Mouse (Mus musculus): ENCODE results near the gene Tasp1.
"Not testable (repeated sequence)": the region's sequence is repeated elsewhere in the genome, so short reads cannot be mapped to it uniquely, and the experiment has no call there.

Gene Tasp1

DNA sequence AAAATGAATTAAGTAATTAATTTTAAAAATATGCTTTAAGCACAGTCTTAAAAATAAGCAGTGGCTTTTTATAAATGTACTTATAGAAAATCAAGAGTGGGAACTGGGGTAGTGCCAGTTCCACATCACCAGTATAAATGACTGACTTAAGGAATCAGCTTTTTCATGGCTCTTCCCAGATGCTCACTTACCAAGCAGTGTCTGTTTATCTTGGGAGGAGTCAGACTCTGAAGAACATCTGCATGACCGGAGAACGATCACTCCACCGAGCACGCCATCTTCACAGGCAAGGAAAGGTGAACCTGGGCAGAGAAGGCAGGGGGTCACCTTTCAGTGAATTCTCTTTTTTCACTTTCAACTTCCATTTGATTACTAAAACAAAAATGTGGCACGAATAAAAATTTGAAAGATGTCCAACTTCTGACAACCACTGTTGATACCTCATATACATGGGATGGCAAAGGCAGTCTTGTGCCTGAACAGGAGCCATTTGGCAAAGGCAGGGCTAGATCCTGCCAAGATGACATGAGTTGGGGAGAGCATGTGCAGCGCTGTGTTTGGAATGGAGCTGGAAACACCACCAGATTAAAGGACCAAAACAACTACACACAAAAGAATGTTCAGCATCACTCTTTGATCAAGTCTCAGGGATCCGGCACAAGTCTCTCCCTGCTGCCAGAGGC, 182.9 kb downstream of the Tasp1 start:
- DNase-seq (ENCODE audit: low read depth, low spot score): no peak

GRCm38 (mm10) chr2:139878052-139878621, 188.5 kb downstream of the Tasp1 start:
- DNase-seq (ENCODE audit: low read depth, low spot score): no peak

DNA sequence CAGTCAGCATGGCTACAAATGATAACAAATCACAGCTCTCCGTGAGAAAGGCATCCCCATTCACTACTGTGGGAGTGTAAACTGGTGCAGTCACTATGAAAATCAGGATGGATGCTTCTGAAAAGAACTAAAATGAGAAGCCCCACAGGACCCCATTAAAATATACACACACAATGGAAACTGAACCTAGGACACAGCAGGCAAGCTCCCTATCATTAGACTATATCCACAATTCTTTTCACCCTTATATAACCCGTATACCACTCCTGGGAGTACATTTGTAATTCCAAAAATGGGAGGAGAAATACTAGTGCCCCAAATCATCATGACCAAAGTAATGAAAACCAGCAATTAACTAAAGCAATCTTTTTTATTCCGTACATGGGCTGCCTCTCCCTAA, 190.7 kb downstream of the Tasp1 start:
- DNase-seq (ENCODE audit: low read depth, low spot score): no peak

GRCm38 (mm10) chr2:139874173-139874572, 192.4 kb downstream of the Tasp1 start:
- no peak for DNase-seq (ENCODE audit: low read depth, low spot score)

- peak; percentile 98 for DNase-seq (ENCODE audit: low read depth, low spot score)
Measured at GRCm38 (mm10) chr2:139873762-139874161, 192.8 kb downstream of the Tasp1 start.

DNA sequence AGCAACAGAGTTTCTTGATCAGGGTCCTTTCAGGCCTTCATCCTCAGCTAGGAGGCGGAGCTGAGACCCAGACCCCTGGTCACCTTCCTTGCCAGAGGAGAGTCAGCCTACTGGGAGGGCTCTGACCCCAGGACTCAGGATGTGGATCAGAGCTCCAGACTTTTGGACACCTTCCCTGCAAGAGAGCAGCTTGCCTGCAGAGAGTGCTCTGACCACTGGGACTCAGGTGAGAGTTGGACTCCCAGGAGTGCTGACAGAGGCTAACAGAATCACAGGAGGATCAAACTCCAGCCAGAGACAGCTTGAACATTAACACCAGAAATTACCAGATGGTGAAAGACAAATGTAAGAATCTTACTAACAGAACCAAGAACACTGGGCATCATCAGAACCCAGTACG, 197.5 kb downstream of the Tasp1 start:
- not testable (repeated sequence) for DNase-seq (ENCODE audit: low read depth, low spot score)

- not testable (repeated sequence) for DNase-seq (ENCODE audit: low read depth, low spot score)
Measured at GRCm38 (mm10) chr2:139863396-139863795, 203.2 kb downstream of the Tasp1 start.

GRCm38 (mm10) chr2:139860133-139860494, 206.5 kb downstream of the Tasp1 start:
- DNase-seq (ENCODE audit: low read depth, low spot score): no peak

DNA sequence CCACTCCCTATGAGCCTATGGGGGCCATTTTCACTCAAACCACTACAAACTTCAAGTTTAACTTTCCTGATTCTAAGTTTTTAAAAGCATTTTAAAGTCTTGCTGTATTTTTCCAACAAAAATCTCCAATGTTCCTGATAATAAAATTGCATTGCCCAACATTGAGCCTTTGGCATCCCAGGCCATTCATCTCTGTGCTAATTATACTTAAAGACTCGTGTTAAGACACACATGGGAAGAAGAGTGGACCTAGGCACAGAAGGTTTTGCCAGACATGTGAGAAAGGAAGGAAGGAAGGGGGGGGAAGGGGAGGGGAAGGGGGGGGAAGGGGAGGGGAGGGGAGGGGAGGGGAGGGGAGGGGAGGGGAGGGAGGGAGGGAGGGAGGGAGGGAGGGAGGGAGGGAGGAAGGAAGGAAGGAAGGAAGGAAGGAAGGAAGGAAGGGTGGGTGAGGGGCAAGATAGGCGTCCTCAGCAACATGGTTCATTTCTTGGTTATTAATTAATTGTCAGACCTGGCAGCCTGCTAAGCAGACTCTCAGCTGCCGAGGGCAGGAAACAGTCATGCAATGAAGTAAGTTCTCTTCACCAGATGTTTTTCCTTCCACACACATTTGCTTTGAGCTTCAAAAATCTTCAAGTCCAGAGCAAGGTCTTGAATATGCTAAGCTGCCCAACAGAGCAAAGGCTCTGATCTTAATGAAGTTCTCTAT, 207.0 kb downstream of the Tasp1 start:
- no peak for DNase-seq (ENCODE audit: low read depth, low spot score)

DNA sequence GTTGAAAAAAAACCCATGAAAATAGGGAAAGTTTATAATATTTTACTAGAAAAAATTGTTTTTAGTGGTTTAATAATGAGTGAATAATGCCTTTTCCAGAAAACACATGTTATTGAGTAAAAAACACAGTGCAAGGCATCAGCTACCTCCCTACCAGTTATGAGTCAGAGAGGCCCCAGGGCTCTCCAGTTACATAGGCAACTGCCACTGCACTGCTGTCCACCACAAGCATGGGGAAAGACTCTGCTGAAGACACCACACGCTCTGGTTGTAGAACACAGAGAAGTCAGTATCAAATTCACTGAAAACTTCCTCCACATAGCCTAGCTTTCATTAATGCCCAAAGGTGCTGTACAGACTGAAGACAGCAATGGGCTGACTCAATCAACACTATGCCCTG, 217.0 kb downstream of the Tasp1 start:
- no peak for DNase-seq (ENCODE audit: low read depth, low spot score)

DNA sequence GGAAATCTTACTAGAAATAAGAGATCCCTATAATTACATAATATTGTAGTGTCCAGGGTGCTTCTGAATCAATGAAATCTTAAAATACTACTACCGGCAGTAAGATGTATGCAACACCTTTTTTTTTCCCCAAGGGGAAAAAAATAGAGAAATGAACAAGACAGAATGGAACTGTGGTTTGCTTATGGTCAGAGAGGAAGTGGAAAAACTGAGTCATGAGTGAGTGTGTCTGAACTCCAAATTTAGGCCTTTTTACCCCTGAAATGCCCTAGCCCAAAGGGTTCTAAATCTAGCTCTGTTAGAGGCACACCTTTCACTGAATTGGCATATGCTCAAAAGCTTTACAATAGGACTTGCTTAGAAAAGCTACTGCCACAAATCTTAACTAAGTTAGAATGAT, 225.2 kb downstream of the Tasp1 start:
- DNase-seq (ENCODE audit: low read depth, low spot score): no peak

GRCm38 (mm10) chr2:139840941-139841340, 225.7 kb downstream of the Tasp1 start:
- DNase-seq (ENCODE audit: low read depth, low spot score): no peak

GRCm38 (mm10) chr2:139821589-139822378, 244.8 kb downstream of the Tasp1 start:
- no peak for DNase-seq (ENCODE audit: low read depth, low spot score)

- DNase-seq (ENCODE audit: low read depth, low spot score): no peak
Measured at GRCm38 (mm10) chr2:139817275-139817674, 249.3 kb downstream of the Tasp1 start.

- DNase-seq (ENCODE audit: low read depth, low spot score): no peak
Measured at GRCm38 (mm10) chr2:139807887-139808286, 258.7 kb downstream of the Tasp1 start.

- no peak for DNase-seq (ENCODE audit: low read depth, low spot score)
Measured at GRCm38 (mm10) chr2:139804041-139804440, 262.6 kb downstream of the Tasp1 start.

- DNase-seq (ENCODE audit: low read depth, low spot score): no peak
Measured at GRCm38 (mm10) chr2:139792345-139793120, 274.1 kb downstream of the Tasp1 start.

GRCm38 (mm10) chr2:139788658-139789057, 277.9 kb downstream of the Tasp1 start:
- DNase-seq (ENCODE audit: low read depth, low spot score): no peak

- DNase-seq (ENCODE audit: low read depth, low spot score): no peak
Measured at GRCm38 (mm10) chr2:139784946-139785345, 281.7 kb downstream of the Tasp1 start.

- no peak for DNase-seq (ENCODE audit: low read depth, low spot score)
Measured at GRCm38 (mm10) chr2:139784465-139784864, 282.1 kb downstream of the Tasp1 start.
